Mouse (Mus musculus) lung, postnatal 0 days (tissue): ENCODE results near the gene Immp2l.

ENCODE experiments used
- CTCF ChIP-seq: IDR thresholded peaks from 2 replicates; pipeline ENCODE4 v1.5.1; 2016; ENCODE audit warnings: antibody characterized with exemption, mild to moderate bottlenecking
- EP300 ChIP-seq: IDR thresholded peaks from 2 replicates; pipeline ENCODE4 v1.6.1; 2016; ENCODE audit warnings: antibody characterized with exemption, mild to moderate bottlenecking, control low read depth

GRCm38 (mm10) chr12:40988311-40989065 lies 35.4 kb upstream of the Immp2l start:
- TF ChIP-seq CTCF (no peak), EP300 (no peak)
